Mouse (Mus musculus): Measurements from ENCODE around the gene Tescl.

DNA sequence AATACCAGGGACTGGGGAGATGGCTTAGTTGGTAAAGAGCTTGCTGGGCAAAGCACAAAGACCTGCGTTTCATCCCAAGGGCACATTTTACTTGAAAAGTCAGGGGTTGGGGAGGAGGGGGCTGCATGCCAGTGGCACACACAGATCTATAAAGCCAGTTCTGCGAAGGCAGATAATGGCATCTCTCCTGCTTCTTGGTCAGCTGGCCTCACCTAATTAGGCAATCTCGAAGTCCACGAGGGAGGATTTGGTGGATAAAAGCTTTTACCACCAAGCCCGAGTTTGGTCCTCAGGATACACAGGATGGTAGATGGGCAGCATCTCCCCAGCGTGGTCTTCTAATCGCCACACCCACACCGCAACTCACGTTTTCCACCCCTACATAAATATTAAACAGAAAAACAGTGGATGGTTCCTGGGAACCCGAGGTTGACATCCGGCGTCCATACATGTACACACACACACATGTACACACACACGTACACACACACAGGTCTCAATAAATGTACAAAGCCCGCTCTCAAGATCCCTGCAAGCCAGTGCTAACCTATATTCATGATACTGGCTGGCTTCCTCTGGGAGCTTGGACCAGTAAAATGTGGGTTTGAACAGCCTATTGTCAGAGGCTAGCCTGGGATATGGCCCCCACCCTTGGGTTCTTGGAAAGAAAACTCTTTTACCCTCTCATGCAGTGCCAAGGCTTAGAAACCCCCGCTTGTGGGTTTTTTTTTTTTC is 36.2 kb downstream of the Tescl start:
- TF ChIP-seq CTCF (IDR thresholded peaks at IDR 0.05; ENCODE audit: low read depth) (no peak), EP300 (IDR thresholded peaks at IDR 0.05; ENCODE audit: low read depth) (no peak)
